Mouse (Mus musculus): Measurements from ENCODE around the gene Gm8369.

GRCm38 (mm10) chr19:11533888-11534445 lies 48.2 kb downstream of the Gm8369 start:
- no peak for TF ChIP-seq POLR2A (IDR thresholded peaks at IDR 0.05; ENCODE audit: control insufficient read depth in 1 of 2, insufficient read depth in 1 of 2, low read depth in 1 of 2, low read length in 2 of 2, poor library complexity in 1 of 2)
- TF ChIP-seq CTCF (IDR thresholded peaks at IDR 0.05 in 2 of 3, conservative IDR thresholded peaks at IDR 0.05 in 1 of 3; ENCODE audit: control insufficient read depth in 1 of 3, insufficient read depth in 1 of 3, low read depth in 2 of 3, low read length in 3 of 3, poor library complexity in 1 of 3, severe bottlenecking in 1 of 3): no peak
- TF ChIP-seq GATA1 (IDR thresholded peaks at IDR 0.05; ENCODE audit: low read depth, low read length): no peak
- TF ChIP-seq EP300 (IDR thresholded peaks at IDR 0.05; ENCODE audit: low read depth in 1 of 2, low read length in 2 of 2): no peak
- TF ChIP-seq POLR2AphosphoS2 (IDR thresholded peaks at IDR 0.05; ENCODE audit: low read length): no peak
- no peak for TF ChIP-seq TCF12 (IDR thresholded peaks at IDR 0.05; ENCODE audit: low read depth, low read length)
- TF ChIP-seq RAD21 (IDR thresholded peaks at IDR 0.05; ENCODE audit: low read depth, low read length): no peak
